Mouse (Mus musculus): ENCODE measurements around the gene Gm10277. TPM values are rescaled to one million over a fixed set of nuclear protein-coding genes. Genes with fewer than 3 reads are reported as not detected.
"Not testable (repeated sequence)": the region's sequence is repeated elsewhere in the genome, so short reads cannot be mapped to it uniquely, and the experiment has no call there.

Gene Gm10277
- polyA plus RNA-seq, 1 experiment: not detected

- no peaks in the 10 kb centered on the region for H3K36me3 ChIP-seq (ENCODE audit: control insufficient read depth, insufficient read depth, low read length)
- peaks cover 33% of the 10 kb centered on the region for H3K4me1 ChIP-seq (replicated peaks; ENCODE audit: control insufficient read depth, insufficient read depth, low read length)
- 0 out of 2 replicates have a peak, but pooled peaks have one; percentile 25 for TF ChIP-seq POLR2A (IDR thresholded peaks at IDR 0.05; ENCODE audit: control insufficient read depth, extremely low read depth, insufficient read depth, low read length, poor library complexity)
- TF ChIP-seq CTCF (IDR thresholded peaks at IDR 0.05; ENCODE audit: borderline replicate concordance, control insufficient read depth, extremely low read depth, insufficient read depth, low read length, poor library complexity): peak; percentile 96
- H3K27ac ChIP-seq (ENCODE audit: control insufficient read depth, insufficient read depth, low read length): no peak within 1 kb of the TSS
- H3K4me3 ChIP-seq (ENCODE audit: control insufficient read depth, insufficient read depth, low read length): peak within 1 kb of the TSS; percentile 85
- peak; percentile 82 for DNase-seq
- 5% methylated on average over 77 of the region's 79 CpGs for WGBS
- no peaks in the 10 kb centered on the region for H3K27me3 ChIP-seq (ENCODE audit: control insufficient read depth, insufficient read depth, low read length)
Observed at GRCm38 (mm10) chr11:77762783-77763672, 24.5 kb downstream of the Gm10277 start, which contains the start of gene Myo18a. TSS of gene Myo18a (plus strand) at chr11:77763246.

GRCm38 (mm10) chr11:77760031-77760430, 27.5 kb downstream of the Gm10277 start:
- 80% methylated on average over 4 of the region's 4 CpGs for WGBS
- Histone ChIP-seq H3K27me3 (ENCODE audit: control insufficient read depth, insufficient read depth, low read length) (no peaks in the 10 kb centered on the region), H3K4me1 (replicated peaks; ENCODE audit: control insufficient read depth, insufficient read depth, low read length) (peaks cover 16% of the 10 kb centered on the region), H3K4me3 (ENCODE audit: control insufficient read depth, insufficient read depth, low read length) (no peak overlapping the region), H3K36me3 (ENCODE audit: control insufficient read depth, insufficient read depth, low read length) (no peaks in the 10 kb centered on the region), H3K27ac (ENCODE audit: control insufficient read depth, insufficient read depth, low read length) (no peak overlapping the region)
- no peak for DNase-seq
- TF ChIP-seq POLR2A (IDR thresholded peaks at IDR 0.05; ENCODE audit: control insufficient read depth, extremely low read depth, insufficient read depth, low read length, poor library complexity): no peak
- TF ChIP-seq CTCF (IDR thresholded peaks at IDR 0.05; ENCODE audit: borderline replicate concordance, control insufficient read depth, extremely low read depth, insufficient read depth, low read length, poor library complexity): no peak

GRCm38 (mm10) chr11:77753469-77753868, 34.1 kb downstream of the Gm10277 start:
- Histone ChIP-seq H3K27me3 (ENCODE audit: control insufficient read depth, insufficient read depth, low read length) (no peaks in the 10 kb centered on the region), H3K36me3 (ENCODE audit: control insufficient read depth, insufficient read depth, low read length) (no peaks in the 10 kb centered on the region), H3K4me3 (ENCODE audit: control insufficient read depth, insufficient read depth, low read length) (no peak overlapping the region), H3K27ac (ENCODE audit: control insufficient read depth, insufficient read depth, low read length) (no peak overlapping the region), H3K4me1 (replicated peaks; ENCODE audit: control insufficient read depth, insufficient read depth, low read length) (no peaks in the 10 kb centered on the region)
- TF ChIP-seq POLR2A (IDR thresholded peaks at IDR 0.05; ENCODE audit: control insufficient read depth, extremely low read depth, insufficient read depth, low read length, poor library complexity): no peak
- TF ChIP-seq CTCF (IDR thresholded peaks at IDR 0.05; ENCODE audit: borderline replicate concordance, control insufficient read depth, extremely low read depth, insufficient read depth, low read length, poor library complexity): no peak
- DNase-seq: no peak
- WGBS: 92% methylated on average over 3 of the region's 3 CpGs

- H3K36me3 ChIP-seq (ENCODE audit: control insufficient read depth, insufficient read depth, low read length): no peaks in the 10 kb centered on the region
- DNase-seq: no peak
- H3K27me3 ChIP-seq (ENCODE audit: control insufficient read depth, insufficient read depth, low read length): no peaks in the 10 kb centered on the region
- no peak for TF ChIP-seq POLR2A (IDR thresholded peaks at IDR 0.05; ENCODE audit: control insufficient read depth, extremely low read depth, insufficient read depth, low read length, poor library complexity)
- no peak for TF ChIP-seq CTCF (IDR thresholded peaks at IDR 0.05; ENCODE audit: borderline replicate concordance, control insufficient read depth, extremely low read depth, insufficient read depth, low read length, poor library complexity)
- H3K4me1 ChIP-seq (replicated peaks; ENCODE audit: control insufficient read depth, insufficient read depth, low read length): no peaks in the 10 kb centered on the region
- no peak overlapping the region for H3K4me3 ChIP-seq (ENCODE audit: control insufficient read depth, insufficient read depth, low read length)
- 95% methylated on average over 5 of the region's 5 CpGs for WGBS
- H3K27ac ChIP-seq (ENCODE audit: control insufficient read depth, insufficient read depth, low read length): no peak overlapping the region
Observed at GRCm38 (mm10) chr11:77752525-77752924, 35.0 kb downstream of the Gm10277 start.

DNA sequence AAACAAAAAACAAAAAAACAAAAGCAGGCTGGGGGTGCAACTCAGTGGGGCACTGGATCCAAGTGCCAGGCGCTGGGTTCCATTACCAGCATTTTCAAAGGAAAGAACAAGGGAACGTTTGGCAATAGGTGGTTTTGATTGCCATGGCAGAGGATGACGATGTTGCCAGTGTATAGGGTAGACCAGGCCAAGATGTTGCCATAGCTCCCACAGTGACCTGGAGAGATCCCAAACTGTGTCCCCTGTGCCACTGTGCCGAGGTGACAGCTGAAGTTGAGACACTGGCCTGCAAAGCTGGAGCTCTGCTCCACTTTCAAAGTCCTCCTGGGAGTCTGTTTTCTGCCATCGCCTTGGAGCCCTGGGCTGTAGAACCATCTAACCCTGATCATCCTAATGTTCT, 38.6 kb downstream of the Gm10277 start:
- no peak overlapping the region for H3K27ac ChIP-seq (ENCODE audit: control insufficient read depth, insufficient read depth, low read length)
- no peak overlapping the region for H3K4me3 ChIP-seq (ENCODE audit: control insufficient read depth, insufficient read depth, low read length)
- DNase-seq: no peak
- H3K27me3 ChIP-seq (ENCODE audit: control insufficient read depth, insufficient read depth, low read length): no peaks in the 10 kb centered on the region
- H3K36me3 ChIP-seq (ENCODE audit: control insufficient read depth, insufficient read depth, low read length): no peaks in the 10 kb centered on the region
- 95% methylated on average over 5 of the region's 5 CpGs for WGBS
- no peaks in the 10 kb centered on the region for H3K4me1 ChIP-seq (replicated peaks; ENCODE audit: control insufficient read depth, insufficient read depth, low read length)
- no peak for TF ChIP-seq POLR2A (IDR thresholded peaks at IDR 0.05; ENCODE audit: control insufficient read depth, extremely low read depth, insufficient read depth, low read length, poor library complexity)
- no peak for TF ChIP-seq CTCF (IDR thresholded peaks at IDR 0.05; ENCODE audit: borderline replicate concordance, control insufficient read depth, extremely low read depth, insufficient read depth, low read length, poor library complexity)

GRCm38 (mm10) chr11:77747103-77747502, 40.4 kb downstream of the Gm10277 start:
- DNase-seq; H3K27me3 ChIP-seq (ENCODE audit: control insufficient read depth, insufficient read depth, low read length); H3K4me3 ChIP-seq (ENCODE audit: control insufficient read depth, insufficient read depth, low read length); H3K4me1 ChIP-seq (replicated peaks; ENCODE audit: control insufficient read depth, insufficient read depth, low read length); H3K27ac ChIP-seq (ENCODE audit: control insufficient read depth, insufficient read depth, low read length); H3K36me3 ChIP-seq (ENCODE audit: control insufficient read depth, insufficient read depth, low read length): not testable (repeated sequence)
- WGBS: 89% methylated on average over 14 of the region's 15 CpGs

Data from thymus, adult 2 months (tissue).